Mouse (Mus musculus) heart, adult 2 months (tissue): ENCODE measurements around the gene Myh14.

Experiments used
- CTCF ChIP-seq: fragments of 200-600 bp; IDR thresholded peaks from 2 replicates; pipeline ENCODE4 v1.8.1; 2022; ENCODE audit warnings: antibody characterized with exemption, mild to moderate bottlenecking, moderate library complexity
- EP300 ChIP-seq: fragments of 200-500 bp; IDR thresholded peaks from 2 replicates; pipeline ENCODE4 v1.6.1; 2011; ENCODE audit warnings: low read depth, low read length, control low read depth; ENCODE audit not compliant: insufficient read depth

DNA sequence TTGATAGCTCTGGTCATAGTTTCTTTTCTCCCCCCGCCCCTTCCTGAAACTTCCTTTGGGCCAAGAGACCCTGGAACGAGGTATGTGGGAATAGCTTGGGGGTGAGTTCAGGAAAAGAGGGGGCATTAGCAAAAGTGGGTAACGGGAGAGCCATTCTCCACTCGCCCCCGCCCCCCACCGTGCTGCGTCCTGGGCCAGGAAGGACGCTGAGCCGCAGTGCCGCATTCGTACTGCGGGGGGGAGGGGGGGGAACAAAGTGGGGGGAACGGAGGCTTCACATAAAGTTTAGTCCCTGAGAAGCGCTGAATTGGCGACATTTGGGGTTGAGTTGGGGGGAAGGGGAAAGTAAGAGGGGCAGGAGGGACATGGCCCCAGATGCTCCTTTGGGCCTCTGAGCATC lies 77.6 kb downstream of the Myh14 start:
- TF ChIP-seq CTCF (no peak), EP300 (no peak)
